Mouse (Mus musculus) adrenal gland, adult (tissue): ENCODE measurements around the gene Wdfy1.

Experiments used
- DNase-seq, 2 experiments: peaks; one replicate each; pipeline ENCODE4 v3.0.0; 2022 to 2023; ENCODE audit warnings: low spot score in 1 of 2; ENCODE audit not compliant: inconsistent age in 2 of 2

Gene Wdfy1

DNA sequence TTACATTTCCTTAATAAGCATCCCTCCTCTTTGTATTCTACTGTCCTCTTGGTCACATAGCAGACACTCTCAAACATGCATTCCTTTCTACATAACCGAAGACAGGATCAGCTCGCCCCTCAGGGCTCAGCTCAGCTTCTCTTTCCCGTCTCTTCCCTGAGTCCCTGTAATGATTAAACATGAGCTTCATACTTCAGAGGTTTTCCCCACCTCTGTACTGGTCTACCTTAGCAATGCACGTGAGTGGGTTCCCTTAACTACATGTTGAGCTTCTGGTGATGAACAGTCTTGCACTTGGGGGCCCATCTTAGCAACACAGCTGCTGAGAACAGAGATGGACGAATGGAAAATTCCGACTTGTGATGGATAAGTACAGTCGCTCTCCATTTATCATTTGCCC lies 116.3 kb downstream of the Wdfy1 start:
- DNase-seq, result no peak

- no peak for DNase-seq
Observed at GRCm38 (mm10) chr1:79657411-79657810, 118.5 kb downstream of the Wdfy1 start.

GRCm38 (mm10) chr1:79655819-79656555 lies 120.0 kb downstream of the Wdfy1 start:
- DNase-seq, result no peak

- no peak for DNase-seq
Observed at GRCm38 (mm10) chr1:79654948-79655347, 121.0 kb downstream of the Wdfy1 start.
